Mouse (Mus musculus) limb, embryonic 13.5 days (tissue): Measurements from ENCODE around the gene Sulf2. TPM values are rescaled to one million over a fixed set of nuclear protein-coding genes. Genes with fewer than 3 reads are reported as not detected.

Source experiments
- ATAC-seq: fragments of 200-750 bp; cut with Nextera tagmentation; 2 replicates; pipeline ENCODE4 v1.8.0; 2017; ENCODE audit warnings: low read depth, moderate number of reproducible peaks, moderate TSS enrichment; ENCODE audit not compliant: low FRiP score
- H3K27ac ChIP-seq: fragments of 300-500 bp; sonication (generic); 2 replicates; pipeline ENCODE4 v1.5.1; 2015; ENCODE audit warnings: inconsistent platforms, mild to moderate bottlenecking, moderate library complexity
- H3K27me3 ChIP-seq: fragments of 300-500 bp; sonication (generic); 2 replicates; pipeline ENCODE4 v1.6.1; 2015; ENCODE audit warnings: mild to moderate bottlenecking, inconsistent platforms
- H3K36me3 ChIP-seq: fragments of 300-500 bp; sonication (generic); 2 replicates; pipeline ENCODE4 v1.6.1; 2015; ENCODE audit warnings: inconsistent platforms, mild to moderate bottlenecking, moderate library complexity
- H3K4me1 ChIP-seq: fragments of 300-500 bp; sonication (generic); 2 replicates; pipeline ENCODE4 v1.6.1; 2015; ENCODE audit warnings: inconsistent platforms
- H3K4me2 ChIP-seq: fragments of 300-500 bp; sonication (generic); replicated peaks from 2 replicates; pipeline ENCODE4 v1.6.1; 2015; ENCODE audit warnings: inconsistent platforms, mild to moderate bottlenecking, moderate library complexity
- H3K4me3 ChIP-seq: fragments of 300-500 bp; sonication (generic); 2 replicates; pipeline ENCODE4 v1.5.1; 2015; ENCODE audit warnings: moderate library complexity, mild to moderate bottlenecking, inconsistent platforms
- H3K9ac ChIP-seq: fragments of 300-500 bp; sonication (generic); 2 replicates; pipeline ENCODE4 v1.6.1; 2015; ENCODE audit warnings: mild to moderate bottlenecking, inconsistent platforms
- H3K9me3 ChIP-seq: fragments of 300-500 bp; sonication (generic); 2 replicates; pipeline ENCODE4 v1.6.1; 2016; ENCODE audit warnings: inconsistent platforms
- WGBS: fragments of 180-500 bp; shearing (Covaris S2); methylation state at CpG from one replicate; pipeline ENCODE4 v1.1.7; 2015; 5-methylcytosine and 5-hydroxymethylcytosine counted together
- polyA plus RNA-seq: library from polyadenylated mRNA; unstranded; fragments of >200 nt; fragmentation: Nextera tagmentation; extraction: Ambion mirVana; gene quantifications from 2 replicates; pipeline ENCODE4 v1.2.1, GENCODE M21; 2015

Gene Sulf2
- polyA plus RNA-seq, 1 experiment from 2014 or later, result 181 TPM

DNA sequence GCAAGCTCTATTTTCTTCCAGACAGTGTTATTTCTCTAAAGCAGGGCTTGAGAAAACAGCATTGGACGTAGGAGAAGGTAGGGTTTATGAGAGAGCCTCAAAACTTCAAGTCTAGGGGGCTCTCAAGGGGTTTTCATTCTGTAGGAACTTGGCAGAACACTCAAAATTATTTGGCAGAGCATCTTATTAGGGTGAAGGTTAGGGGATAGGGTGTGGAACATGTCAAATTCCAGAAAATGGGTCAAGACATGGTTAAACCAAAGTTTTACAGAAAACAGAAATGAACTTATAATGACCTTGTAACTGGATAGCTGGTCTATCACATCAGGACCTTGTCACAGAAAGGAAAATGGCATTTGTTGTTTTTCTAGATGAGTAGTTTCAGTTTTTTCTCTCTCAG is 93.5 kb downstream of the Sulf2 start:
- Histone ChIP-seq H3K36me3 (peaks cover 80% of the 10 kb centered on the region), H3K4me3 (no peak overlapping the region), H3K9ac (no peak overlapping the region), H3K4me2 (no peak overlapping the region), H3K27ac (no peak overlapping the region), H3K27me3 (no peaks in the 10 kb centered on the region), H3K9me3 (no peaks in the 10 kb centered on the region), H3K4me1 (no peaks in the 10 kb centered on the region)
- 67% methylated on average over 1 of the region's 1 CpGs for WGBS
- ATAC-seq, result no peak

DNA sequence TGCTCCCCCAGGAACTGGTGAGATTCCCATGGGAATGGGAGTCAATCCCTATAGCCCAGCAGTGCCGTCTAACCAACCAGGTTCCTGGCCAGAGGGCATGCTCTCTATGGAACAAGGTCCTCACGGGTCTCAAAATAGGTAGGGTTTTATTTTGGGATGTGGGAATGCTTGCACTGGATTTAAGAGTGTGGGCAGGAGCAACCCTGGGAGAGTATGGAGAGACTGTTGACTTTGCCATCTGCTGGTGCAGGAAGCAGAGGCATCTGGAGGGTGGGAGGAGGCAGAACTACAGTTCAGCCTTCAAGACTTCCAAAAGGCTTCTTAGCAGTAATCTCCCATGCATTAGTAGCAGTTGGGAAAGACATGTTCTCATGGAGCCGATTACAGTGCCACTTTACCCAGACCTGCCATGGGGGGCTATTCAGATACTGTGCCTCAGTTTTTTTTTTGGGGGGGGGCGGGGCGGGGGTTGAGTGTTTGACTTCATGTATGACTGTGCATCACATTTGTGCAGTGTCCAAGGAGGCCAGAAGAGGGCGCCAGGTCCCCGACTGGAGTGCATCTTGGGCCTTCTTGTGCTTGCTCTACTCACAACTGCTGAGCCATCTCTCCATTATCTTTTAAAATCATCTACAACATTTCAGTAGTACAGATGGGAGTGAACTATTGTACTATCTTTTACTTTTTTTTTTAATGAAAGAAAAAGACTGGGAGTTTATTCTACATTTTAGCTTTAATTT is 95.6 kb downstream of the Sulf2 start:
- Histone ChIP-seq H3K4me1 (no peaks in the 10 kb centered on the region), H3K27me3 (no peaks in the 10 kb centered on the region), H3K4me3 (no peak overlapping the region), H3K36me3 (peaks cover 82% of the 10 kb centered on the region), H3K9ac (no peak overlapping the region), H3K4me2 (no peak overlapping the region), H3K27ac (no peak overlapping the region), H3K9me3 (no peaks in the 10 kb centered on the region)
- ATAC-seq, result no peak
- 81% methylated on average over 7 of the region's 7 CpGs for WGBS

DNA sequence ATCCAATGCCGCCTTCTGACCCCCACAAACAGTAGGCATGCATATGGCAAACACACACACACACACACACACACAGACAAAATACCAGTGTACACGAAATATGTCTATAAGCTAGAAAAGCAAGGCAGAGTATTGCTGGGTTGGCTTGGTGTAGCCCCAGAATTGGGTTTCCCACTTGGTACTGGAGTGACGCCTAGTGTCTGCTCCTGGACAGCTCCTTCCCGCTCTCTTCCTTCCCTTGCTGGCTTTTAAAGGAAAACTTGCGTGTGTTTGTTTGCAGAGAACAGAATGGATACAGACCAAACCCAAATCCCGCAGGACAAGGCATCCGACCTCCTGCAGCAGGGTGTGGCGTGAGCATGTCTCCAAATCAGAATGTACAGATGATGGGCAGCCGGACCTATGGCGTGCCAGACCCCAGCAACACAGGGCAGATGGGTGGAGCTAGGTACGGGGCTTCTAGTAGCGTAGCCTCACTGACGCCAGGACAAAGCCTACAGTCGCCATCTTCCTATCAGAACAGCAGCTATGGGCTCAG is 101.4 kb downstream of the Sulf2 start:
- ATAC-seq, result no peak

DNA sequence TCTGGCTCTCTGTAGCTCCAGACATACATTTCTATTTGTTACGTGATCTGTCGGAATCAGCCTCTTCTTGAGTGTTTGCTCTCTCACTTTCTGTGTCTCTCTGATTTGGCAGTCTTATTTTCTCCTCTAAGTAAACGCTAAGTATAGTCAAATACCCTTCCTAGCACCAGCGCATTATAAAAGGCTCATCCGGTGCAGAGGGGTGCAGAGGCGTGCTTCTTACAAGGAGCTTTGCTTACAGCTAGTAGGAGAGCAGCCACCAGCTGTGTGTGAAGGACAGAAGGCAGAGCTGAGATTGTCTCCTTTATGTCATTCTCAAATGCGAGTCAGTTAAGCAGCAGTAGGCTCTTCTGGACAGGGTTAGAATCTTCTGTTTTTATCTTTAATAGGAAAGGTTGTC is 103.5 kb downstream of the Sulf2 start:
- Histone ChIP-seq H3K4me1 (no peaks in the 10 kb centered on the region), H3K27me3 (no peaks in the 10 kb centered on the region), H3K9ac (no peak overlapping the region), H3K4me3 (no peak overlapping the region), H3K9me3 (no peaks in the 10 kb centered on the region), H3K36me3 (peaks cover 93% of the 10 kb centered on the region), H3K27ac (no peak overlapping the region), H3K4me2 (no peak overlapping the region)
- ATAC-seq, result no peak
- WGBS, result 90% methylated on average over 7 of the region's 7 CpGs

More for the DNA sequence above, 101.4 kb downstream of the Sulf2 start:
- no peak overlapping the region for H3K4me2 ChIP-seq
- peaks cover 90% of the 10 kb centered on the region for H3K36me3 ChIP-seq
- no peaks in the 10 kb centered on the region for H3K4me1 ChIP-seq
- H3K9me3 ChIP-seq, result no peaks in the 10 kb centered on the region
- H3K4me3 ChIP-seq, result no peak overlapping the region
- H3K9ac ChIP-seq, result no peak overlapping the region
- WGBS, result 90% methylated on average over 14 of the region's 14 CpGs
- no peak overlapping the region for H3K27ac ChIP-seq
- H3K27me3 ChIP-seq, result no peaks in the 10 kb centered on the region

DNA sequence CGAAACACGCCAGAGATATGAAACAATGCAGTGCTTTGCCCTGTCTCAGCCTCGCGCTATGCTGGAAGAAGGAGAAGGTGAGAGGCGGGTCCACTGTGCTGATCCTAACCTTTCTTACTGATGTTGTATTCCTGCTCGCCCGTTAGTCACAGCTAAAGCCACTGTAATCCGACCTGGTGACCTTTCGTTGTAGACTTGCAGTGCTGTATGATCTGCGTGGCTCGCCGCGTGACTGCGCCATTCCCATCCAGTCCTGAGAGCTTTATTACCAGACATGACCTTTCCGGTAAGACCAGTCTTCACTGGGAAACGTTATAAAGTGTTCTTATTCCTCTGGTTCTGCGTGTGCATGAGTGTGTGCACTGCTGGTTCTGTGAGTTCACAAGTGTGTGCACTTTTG is 104.0 kb downstream of the Sulf2 start:
- Histone ChIP-seq H3K4me1 (no peaks in the 10 kb centered on the region), H3K4me2 (no peak overlapping the region), H3K36me3 (peaks cover 90% of the 10 kb centered on the region), H3K9ac (no peak overlapping the region), H3K27ac (no peak overlapping the region), H3K4me3 (no peak overlapping the region), H3K27me3 (no peaks in the 10 kb centered on the region), H3K9me3 (no peaks in the 10 kb centered on the region)
- WGBS, result 81% methylated on average over 17 of the region's 17 CpGs
- no peak for ATAC-seq

DNA sequence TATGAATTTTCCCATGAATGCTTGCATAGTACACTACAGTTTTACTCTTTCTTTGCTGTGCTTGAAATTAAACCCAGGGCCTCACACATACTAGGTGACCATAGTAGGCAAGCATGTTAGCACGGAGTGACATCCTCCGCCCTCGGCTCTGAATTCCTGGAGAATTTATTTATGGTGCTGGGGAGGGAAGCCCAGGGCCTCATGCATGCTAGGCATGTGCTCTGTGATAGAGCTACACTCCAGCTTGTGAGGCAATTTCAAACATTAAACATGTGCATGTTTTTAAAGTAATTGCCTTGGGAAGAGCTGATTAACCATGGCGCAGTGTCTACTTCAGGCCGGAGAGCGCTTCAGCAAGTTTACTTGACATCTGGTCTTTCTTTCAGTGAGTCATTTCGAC is 106.6 kb downstream of the Sulf2 start:
- Histone ChIP-seq H3K27ac (no peak overlapping the region), H3K4me2 (no peak overlapping the region), H3K36me3 (peaks cover 65% of the 10 kb centered on the region), H3K9me3 (no peaks in the 10 kb centered on the region), H3K4me3 (no peak overlapping the region), H3K9ac (no peak overlapping the region), H3K4me1 (peaks cover 18% of the 10 kb centered on the region), H3K27me3 (no peaks in the 10 kb centered on the region)
- ATAC-seq, result no peak
- WGBS, result 77% methylated on average over 7 of the region's 7 CpGs

DNA sequence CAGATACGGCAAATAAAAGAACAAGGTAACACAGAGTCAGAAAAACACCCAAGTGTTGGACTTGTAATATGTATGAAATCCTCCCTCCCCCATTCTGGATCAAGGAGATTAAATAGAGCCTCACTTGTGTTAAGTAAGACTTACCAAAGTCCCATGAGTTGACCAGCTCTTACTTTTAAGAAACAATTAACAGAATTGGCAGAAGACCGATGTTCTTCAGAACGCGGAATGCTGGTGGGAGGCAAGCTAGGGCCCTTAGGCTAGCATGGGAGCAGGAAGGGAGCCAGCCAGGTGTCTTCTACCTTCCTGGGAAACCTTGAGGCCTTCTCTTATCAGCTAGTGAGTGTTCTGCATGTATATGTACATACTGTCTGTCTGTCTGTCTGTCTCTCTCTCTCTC is 107.5 kb downstream of the Sulf2 start:
- H3K27ac ChIP-seq, result no peak overlapping the region
- peaks cover 27% of the 10 kb centered on the region for H3K4me1 ChIP-seq
- no peak overlapping the region for H3K4me2 ChIP-seq
- no peaks in the 10 kb centered on the region for H3K9me3 ChIP-seq
- H3K9ac ChIP-seq, result no peak overlapping the region
- WGBS, result 94% methylated on average over 4 of the region's 4 CpGs
- peaks cover 56% of the 10 kb centered on the region for H3K36me3 ChIP-seq
- H3K4me3 ChIP-seq, result no peak overlapping the region
- H3K27me3 ChIP-seq, result no peaks in the 10 kb centered on the region
- no peak for ATAC-seq

DNA sequence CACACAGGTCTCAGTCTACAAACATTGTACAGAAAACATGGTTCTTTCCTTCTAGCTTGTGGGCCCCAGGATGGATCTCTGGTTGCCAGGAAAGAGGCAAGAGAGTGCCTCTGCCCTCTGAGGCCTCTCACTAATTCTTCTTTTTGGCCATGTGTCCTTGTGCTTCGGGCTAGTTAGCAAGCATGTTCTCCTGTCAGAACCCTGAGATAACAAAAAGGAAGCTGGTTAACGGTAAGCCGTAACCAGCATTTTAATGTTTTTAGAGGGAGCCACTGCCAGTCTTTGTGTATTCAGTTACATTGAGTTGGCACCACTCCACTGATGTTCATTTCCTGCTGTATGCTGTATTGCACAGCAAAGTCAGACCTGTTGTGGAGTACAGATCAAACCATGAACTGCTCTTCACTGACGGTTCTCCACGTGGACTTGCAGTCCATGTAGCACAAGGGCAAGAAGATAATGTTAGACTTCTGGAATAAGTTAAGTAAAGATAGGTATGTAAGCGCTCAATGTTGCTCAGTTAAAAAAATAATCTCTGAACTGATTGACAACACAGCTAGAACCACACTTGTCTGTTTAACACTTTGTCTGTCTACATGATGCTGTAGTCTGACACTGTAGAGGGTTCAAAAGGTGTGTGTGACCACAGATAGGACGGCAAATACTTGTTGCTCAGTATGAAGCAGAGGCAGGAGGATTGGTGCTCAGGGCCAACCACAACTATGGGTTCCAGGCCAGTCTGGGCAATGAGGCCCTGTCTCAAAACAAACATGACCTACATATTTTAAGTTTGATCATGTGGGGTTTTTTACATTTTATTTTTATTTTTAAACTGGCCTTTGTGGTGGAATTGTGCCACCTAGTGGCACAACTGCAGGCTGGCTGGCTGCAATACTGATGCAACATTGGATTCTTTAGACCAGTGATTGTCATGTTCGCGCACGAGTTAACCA is 109.6 kb downstream of the Sulf2 start:
- Histone ChIP-seq H3K9me3 (no peaks in the 10 kb centered on the region), H3K36me3 (peaks cover 34% of the 10 kb centered on the region), H3K27me3 (no peaks in the 10 kb centered on the region), H3K4me1 (peaks cover 45% of the 10 kb centered on the region), H3K4me3 (no peak overlapping the region), H3K9ac (no peak overlapping the region), H3K4me2 (no peak overlapping the region), H3K27ac (0 out of 2 replicates have a peak overlapping the region, but pooled peaks have one; percentile 6)
- ATAC-seq, result no peak
- WGBS, result 62% methylated on average over 10 of the region's 10 CpGs

DNA sequence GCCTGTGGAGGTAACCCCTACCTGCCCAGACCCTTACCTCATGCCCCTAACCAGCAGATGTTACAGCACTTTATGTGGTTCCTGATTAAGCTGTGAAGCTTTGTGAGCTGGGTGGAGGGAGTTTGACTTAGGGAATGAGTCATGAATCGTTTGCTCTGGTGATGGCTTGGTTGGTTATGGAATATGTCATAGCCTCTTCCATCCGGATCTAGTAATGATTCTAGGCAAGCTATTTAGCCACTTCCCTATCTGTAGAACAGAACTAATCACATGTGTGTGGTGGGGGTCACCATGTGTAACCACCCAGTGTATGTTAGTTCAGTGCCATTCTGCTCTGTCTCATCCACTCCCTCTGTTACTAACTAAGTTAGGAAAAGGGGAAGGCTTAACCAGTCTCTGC is 110.5 kb downstream of the Sulf2 start:
- Histone ChIP-seq H3K27ac (0 out of 2 replicates have a peak overlapping the region, but pooled peaks have one; percentile 6), H3K4me3 (no peak overlapping the region), H3K9ac (no peak overlapping the region), H3K4me2 (no peak overlapping the region), H3K4me1 (peaks cover 47% of the 10 kb centered on the region), H3K9me3 (no peaks in the 10 kb centered on the region), H3K36me3 (peaks cover 26% of the 10 kb centered on the region), H3K27me3 (no peaks in the 10 kb centered on the region)
- 70% methylated on average over 2 of the region's 2 CpGs for WGBS
- no peak for ATAC-seq

DNA sequence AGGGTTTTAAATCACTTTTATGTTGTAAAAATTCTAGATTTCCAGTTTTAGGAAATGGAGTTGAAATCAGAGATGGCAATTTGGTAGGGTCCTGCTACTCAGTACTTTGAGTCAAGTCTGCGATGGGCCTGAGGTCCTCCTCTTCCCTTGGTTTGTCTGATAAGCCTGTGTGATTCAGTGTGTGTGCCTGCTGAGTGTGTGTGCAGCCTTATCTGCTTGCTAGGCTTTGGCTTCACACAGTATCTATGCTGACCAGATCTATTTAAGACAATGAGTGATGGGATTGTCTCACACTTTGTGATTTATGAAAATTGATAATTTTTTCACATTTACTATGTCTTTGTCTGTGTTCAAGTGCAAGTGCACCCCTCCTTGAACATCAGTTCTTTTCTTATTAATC is 112.9 kb downstream of the Sulf2 start:
- Histone ChIP-seq H3K4me1 (peaks cover 55% of the 10 kb centered on the region), H3K36me3 (peaks cover 3% of the 10 kb centered on the region), H3K27ac (no peak overlapping the region), H3K9me3 (no peaks in the 10 kb centered on the region), H3K4me3 (no peak overlapping the region), H3K9ac (no peak overlapping the region), H3K4me2 (no peak overlapping the region), H3K27me3 (no peaks in the 10 kb centered on the region)
- ATAC-seq, result no peak
- WGBS, result 85% methylated on average over 1 of the region's 1 CpGs

DNA sequence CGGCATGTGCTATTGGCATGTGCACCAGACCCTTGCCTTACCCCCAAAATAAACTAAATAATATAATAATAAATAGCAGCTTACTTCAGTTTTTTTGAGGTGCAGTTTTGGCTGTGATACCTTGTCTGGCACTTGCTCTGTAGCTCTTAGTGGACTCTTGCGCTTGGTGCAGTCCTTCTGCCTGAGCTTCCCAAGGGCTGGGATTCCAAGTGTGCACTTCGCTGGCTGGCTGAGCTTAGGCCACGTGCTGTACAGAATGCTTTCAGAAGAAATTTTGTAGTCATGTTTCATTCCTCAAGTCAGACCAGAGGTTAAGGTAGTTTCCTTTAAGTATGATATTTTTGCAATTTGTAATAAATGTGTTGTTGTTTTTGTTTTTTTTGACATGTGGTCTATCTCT is 115.8 kb downstream of the Sulf2 start:
- H3K4me3 ChIP-seq, result no peak overlapping the region
- H3K4me1 ChIP-seq, result peaks cover 40% of the 10 kb centered on the region
- H3K9ac ChIP-seq, result no peak overlapping the region
- H3K27me3 ChIP-seq, result no peaks in the 10 kb centered on the region
- H3K9me3 ChIP-seq, result no peaks in the 10 kb centered on the region
- H3K36me3 ChIP-seq, result 0 out of 2 replicates have a peak, but pooled peaks cover 6% of the 10 kb centered on the region
- H3K4me2 ChIP-seq, result no peak overlapping the region
- no peak overlapping the region for H3K27ac ChIP-seq
- WGBS, result 81% methylated on average over 4 of the region's 4 CpGs
- no peak for ATAC-seq

DNA sequence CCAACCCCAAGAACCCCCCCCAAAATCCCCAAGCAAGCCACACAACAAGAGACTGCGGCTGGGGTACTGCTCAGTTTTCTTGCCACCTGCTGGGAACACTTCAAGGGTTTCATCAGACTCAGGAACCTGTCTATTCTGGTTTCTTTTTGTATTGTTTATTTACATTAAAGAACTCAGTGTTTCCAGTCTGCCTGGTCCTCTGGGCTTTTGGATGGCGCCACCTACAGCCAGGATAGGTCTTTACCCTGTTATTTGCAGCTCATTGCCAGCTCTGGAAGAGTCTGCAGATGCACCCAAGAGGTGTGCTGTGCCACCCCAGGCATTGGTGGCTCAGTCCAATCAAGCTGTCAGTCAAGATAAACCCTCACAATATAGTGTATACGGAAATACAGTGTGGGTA is 119.7 kb downstream of the Sulf2 start:
- H3K27me3 ChIP-seq, result no peaks in the 10 kb centered on the region
- no peak overlapping the region for H3K27ac ChIP-seq
- no peak overlapping the region for H3K9ac ChIP-seq
- H3K4me1 ChIP-seq, result peaks cover 33% of the 10 kb centered on the region
- H3K36me3 ChIP-seq, result 0 out of 2 replicates have a peak, but pooled peaks cover 6% of the 10 kb centered on the region
- H3K4me2 ChIP-seq, result no peak overlapping the region
- H3K9me3 ChIP-seq, result no peaks in the 10 kb centered on the region
- 60% methylated on average over 3 of the region's 3 CpGs for WGBS
- H3K4me3 ChIP-seq, result no peak overlapping the region
- ATAC-seq, result no peak
